Mouse (Mus musculus) adrenal gland, postnatal 10 days (tissue): ENCODE measurements at regions not wholly inside any gene's neighbourhood (a gene's known extent, or its start where the extent isn't known, plus 50 kb on each side); places are given as distances from the start of the nearest gene placed in this dataset.

Experiments
- DNase-seq: peaks from one replicate; pipeline ENCODE4 v3.0.0; 2021; ENCODE audit warnings: mixed read lengths

DNA sequence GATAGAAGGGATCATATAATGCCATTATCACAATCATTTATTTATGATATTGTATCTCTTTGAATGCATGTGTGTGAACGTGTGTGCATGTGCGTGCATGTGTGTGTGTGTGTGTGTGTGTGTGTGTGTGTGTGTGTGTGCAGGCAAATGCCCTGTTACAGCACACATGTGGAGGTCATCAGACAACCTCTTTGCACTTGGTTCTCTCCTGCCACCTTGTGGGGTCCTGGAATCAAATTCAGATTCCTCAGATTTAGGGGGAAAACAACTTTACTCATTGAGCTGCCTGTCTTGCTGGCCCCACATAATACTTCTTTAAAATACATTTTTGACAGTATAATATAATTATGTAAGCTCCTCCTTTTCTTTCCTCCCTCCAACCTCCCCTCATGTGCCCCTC, 195.7 kb upstream of the Zic1 start:
- DNase-seq = no peak

DNA sequence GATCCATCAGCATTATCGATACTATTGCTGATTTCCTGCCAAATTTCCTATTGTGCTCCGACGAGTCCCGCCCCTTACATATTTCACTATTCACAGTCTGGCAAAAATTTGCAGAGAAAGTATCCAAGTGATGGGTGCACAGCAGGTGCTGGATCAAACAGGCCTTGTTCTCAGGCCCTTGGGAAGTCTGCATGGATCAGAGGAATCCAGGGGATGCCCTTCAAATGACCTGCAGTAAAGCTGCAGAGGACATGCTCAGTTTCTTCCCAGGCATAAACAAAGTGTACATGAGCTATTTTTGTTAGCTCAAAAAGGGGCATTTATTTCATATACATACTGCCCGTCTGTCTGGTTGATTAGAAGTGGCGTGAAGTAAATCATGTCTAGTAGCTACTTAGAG, 194.2 kb upstream of the Zic1 start:
- DNase-seq = no peak

- DNase-seq = no peak
These were observed 181.4 kb upstream of the Zic1 start for GRCm38 (mm10) chr9:91547051-91547450.

DNA sequence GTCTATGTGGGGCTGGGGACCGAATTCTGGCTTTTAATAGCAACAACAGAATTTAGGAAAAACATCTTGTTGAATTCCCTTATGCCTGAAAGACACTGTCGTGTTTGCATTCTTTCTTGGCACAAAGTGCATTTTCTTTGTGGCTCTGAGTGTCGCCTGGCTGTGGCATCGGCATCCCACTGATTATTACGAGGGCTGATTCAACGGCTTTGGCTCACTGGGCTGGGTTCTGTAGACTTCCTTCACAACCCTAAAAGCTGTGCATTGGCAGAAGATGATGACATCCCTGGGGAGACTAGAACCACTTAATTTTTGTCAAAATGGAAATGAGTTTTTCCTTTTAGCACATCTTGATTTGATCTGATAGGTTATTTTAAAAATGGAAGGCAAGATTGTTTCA, 179.8 kb upstream of the Zic1 start:
- no peak for DNase-seq

- DNase-seq = no peak
These were observed 163.3 kb upstream of the Zic1 start for GRCm38 (mm10) chr9:91528838-91529475.

DNA sequence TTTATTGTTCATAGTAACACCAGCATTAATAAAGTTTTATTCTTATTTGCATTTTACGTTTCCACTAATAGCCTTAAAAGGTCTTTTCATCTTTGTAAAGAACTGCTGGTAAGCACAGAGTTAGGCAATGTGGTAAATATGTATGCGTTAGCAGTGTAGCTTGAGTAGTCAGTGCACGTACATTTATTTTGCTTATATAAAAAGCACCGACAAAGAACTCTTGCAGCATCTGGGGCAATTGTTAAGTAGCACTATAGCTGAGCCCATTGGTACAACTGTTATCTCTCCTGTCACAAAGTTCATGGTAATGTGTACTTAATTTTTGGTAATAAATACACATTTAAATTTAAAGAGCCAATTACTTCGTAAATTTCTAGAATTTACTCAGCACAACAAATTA, 162.8 kb upstream of the Zic1 start:
- no peak for DNase-seq

- DNase-seq = no peak
These were observed 154.9 kb upstream of the Zic1 start for GRCm38 (mm10) chr9:91520521-91520920.

- DNase-seq = no peak
These were observed 144.1 kb upstream of the Zic1 start for GRCm38 (mm10) chr9:91509672-91510071.

GRCm38 (mm10) chr9:91503657-91504329, 138.2 kb upstream of the Zic1 start:
- DNase-seq = no peak

DNA sequence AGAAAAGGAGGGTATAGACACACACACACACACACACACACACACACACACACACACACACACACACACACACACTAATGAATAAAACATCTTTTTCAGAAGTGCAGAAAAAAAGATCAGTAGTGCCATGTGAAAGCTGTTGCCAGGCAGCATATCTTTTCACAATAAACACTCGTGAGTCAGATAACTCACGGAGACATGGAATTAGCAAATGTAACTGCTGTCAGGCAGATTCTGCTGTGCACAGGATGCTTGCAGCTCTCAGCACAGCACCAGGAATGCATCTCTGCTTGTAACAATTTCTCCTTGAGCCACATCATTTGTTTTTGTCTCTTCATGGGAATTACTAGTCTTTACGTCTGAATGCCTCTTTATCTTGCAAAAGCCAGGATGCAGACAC, 111.0 kb upstream of the Zic1 start:
- no peak for DNase-seq

- no peak for DNase-seq
These were observed 97.3 kb upstream of the Zic1 start for GRCm38 (mm10) chr9:91462713-91463425.

DNA sequence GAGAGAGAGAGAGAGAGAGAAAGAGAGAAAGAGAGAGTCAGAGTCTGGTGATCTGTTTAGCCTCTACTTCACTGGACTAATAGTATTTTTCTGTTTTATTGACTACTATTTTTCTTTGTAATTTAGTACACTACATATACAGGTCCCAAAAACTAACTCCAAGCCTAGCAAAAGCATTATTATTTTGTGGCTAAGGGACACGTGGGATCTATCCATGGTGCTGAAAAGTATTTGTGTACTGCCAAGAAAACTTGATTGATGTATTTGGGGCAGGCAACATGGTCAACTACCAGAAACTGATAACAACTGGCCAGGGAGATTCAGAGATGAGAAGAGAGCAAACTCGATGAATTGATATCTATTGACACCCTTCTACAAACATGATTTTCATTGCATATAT, 94.3 kb upstream of the Zic1 start:
- DNase-seq = no peak

DNA sequence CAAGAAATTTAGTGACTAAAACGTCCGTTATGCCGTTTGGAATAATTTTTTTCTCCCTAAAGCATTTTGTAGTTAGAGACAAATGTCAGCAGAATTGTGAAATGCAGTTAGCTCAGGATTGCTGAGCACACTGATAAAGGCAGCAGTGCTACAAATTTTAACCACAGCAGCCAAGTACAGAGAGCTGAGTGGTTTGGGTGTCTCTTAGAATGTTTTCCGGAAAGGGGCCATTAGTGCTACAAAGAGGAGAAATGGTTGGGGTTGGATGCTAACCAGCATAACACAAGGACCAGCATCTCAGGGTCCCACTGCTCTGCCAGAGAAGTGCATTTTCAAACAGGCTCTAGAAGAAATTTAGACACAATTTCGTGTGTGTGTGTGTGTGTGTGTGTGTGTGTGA, 91.2 kb upstream of the Zic1 start:
- DNase-seq = no peak

- DNase-seq = no peak
These were observed 90.7 kb upstream of the Zic1 start for GRCm38 (mm10) chr9:91456253-91456823.

DNA sequence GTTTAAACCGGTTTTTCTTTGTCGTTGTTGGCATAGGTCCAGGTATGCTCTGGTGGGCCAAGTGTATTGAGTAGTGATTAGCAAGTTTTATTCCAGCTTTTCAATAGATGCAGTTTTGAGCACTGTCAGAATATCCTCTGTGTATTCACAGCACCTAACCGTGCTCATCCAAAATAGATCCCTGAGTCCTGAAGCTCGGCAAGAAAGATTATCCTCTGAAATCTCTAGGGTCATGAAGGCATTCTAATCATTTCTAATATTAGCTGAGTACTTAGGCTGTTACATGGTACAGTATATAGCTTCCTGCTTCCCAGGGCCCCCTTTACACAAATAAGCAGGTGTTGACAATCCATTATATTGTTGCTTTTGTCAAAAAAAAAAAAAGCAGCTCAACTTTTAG, 73.5 kb upstream of the Zic1 start:
- DNase-seq = no peak
